Mouse (Mus musculus): Measurements from ENCODE around the gene Gm11634.
"Not testable (repeated sequence)": the region's sequence is repeated elsewhere in the genome, so short reads cannot be mapped to it uniquely, and the experiment has no call there.

DNA sequence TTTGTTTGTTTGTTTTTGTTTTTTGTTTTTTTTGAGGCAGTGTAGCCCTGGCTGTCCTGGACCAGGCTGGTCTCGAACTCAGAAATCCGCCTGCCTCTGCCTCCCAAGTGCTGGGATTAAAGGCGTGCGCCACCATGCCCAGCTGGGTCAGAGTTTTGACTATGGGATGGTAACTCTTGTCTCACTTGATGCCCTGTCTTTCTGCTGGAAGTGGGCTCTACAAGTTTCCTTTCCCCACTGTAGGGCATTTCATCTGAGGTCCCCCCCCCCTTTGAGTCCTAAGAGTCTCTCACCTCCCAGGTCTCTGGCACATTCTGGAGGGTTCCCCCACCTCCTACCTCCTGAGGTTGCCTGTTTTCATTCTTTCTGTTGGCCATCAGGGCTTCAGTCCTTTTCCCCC is 8.1 kb upstream of the Gm11634 start:
- not testable (repeated sequence) for TF ChIP-seq KAT2A (conservative IDR thresholded peaks at IDR 0.05; ENCODE audit: low read depth, low read length); CTCF (IDR thresholded peaks at IDR 0.05 in 2 of 3, conservative IDR thresholded peaks at IDR 0.05 in 1 of 3; ENCODE audit: control insufficient read depth in 1 of 3, insufficient read depth in 1 of 3, low read depth in 2 of 3, low read length in 3 of 3, poor library complexity in 1 of 3, severe bottlenecking in 1 of 3); TBP (IDR thresholded peaks at IDR 0.05; ENCODE audit: low read depth, low read length); POLR2A (IDR thresholded peaks at IDR 0.05; ENCODE audit: control insufficient read depth in 1 of 2, insufficient read depth in 1 of 2, low read depth in 1 of 2, low read length in 2 of 2, poor library complexity in 1 of 2); EP300 (IDR thresholded peaks at IDR 0.05; ENCODE audit: low read depth in 1 of 2, low read length in 2 of 2); MAZ (IDR thresholded peaks at IDR 0.05; ENCODE audit: low read depth, low read length); MAX (IDR thresholded peaks at IDR 0.05; ENCODE audit: low read length); POLR2AphosphoS2 (IDR thresholded peaks at IDR 0.05; ENCODE audit: low read length); ZKSCAN1 (IDR thresholded peaks at IDR 0.05; ENCODE audit: low read depth, low read length); SMC3 (IDR thresholded peaks at IDR 0.05; ENCODE audit: low read depth, low read length); NELFE (IDR thresholded peaks at IDR 0.05; ENCODE audit: low read depth, low read length); E2F4 (IDR thresholded peaks at IDR 0.05; ENCODE audit: borderline replicate concordance, low read depth, low read length)

Measured in MEL (cell line).